Mouse (Mus musculus): ENCODE results near the gene Rmnd5a. TPM values are rescaled to one million over a fixed set of nuclear protein-coding genes. Genes with fewer than 3 reads are reported as not detected.

Rmnd5a gene
- polyA plus RNA-seq, 1 experiment, result 18.2 TPM

GRCm38 (mm10) chr6:71374921-71375320 lies 65.5 kb downstream of the Rmnd5a start:
- WGBS, result 92% methylated on average over 2 of the region's 2 CpGs

GRCm38 (mm10) chr6:71374311-71374829 lies 66.1 kb downstream of the Rmnd5a start:
- DNase-seq (ENCODE audit: low read depth, low spot score), result no peak
- WGBS, result 87% methylated on average over 19 of the region's 19 CpGs

More at GRCm38 (mm10) chr6:71374921-71375320, 65.5 kb downstream of the Rmnd5a start:
- DNase-seq (ENCODE audit: low read depth, low spot score), result no peak

- no peak for DNase-seq (ENCODE audit: low read depth, low spot score)
- 71% methylated on average over 14 of the region's 14 CpGs for WGBS
These were observed 67.1 kb downstream of the Rmnd5a start, which contains the start of gene Cd8a for GRCm38 (mm10) chr6:71373249-71373775. Gene Cd8a, plus strand, starts transcription at chr6:71373427.

- 78% methylated on average over 5 of the region's 5 CpGs for WGBS
- DNase-seq (ENCODE audit: low read depth, low spot score), result no peak
These were observed 68.3 kb downstream of the Rmnd5a start for GRCm38 (mm10) chr6:71372041-71372720.

- DNase-seq (ENCODE audit: low read depth, low spot score), result no peak
- 81% methylated on average over 5 of the region's 5 CpGs for WGBS
These were observed 69.3 kb downstream of the Rmnd5a start for GRCm38 (mm10) chr6:71371085-71371605.

- no peak for DNase-seq (ENCODE audit: low read depth, low spot score)
- WGBS, result 91% methylated on average over 6 of the region's 6 CpGs
These were observed 71.0 kb downstream of the Rmnd5a start for GRCm38 (mm10) chr6:71369416-71369815.

GRCm38 (mm10) chr6:71363995-71364394 lies 76.4 kb downstream of the Rmnd5a start:
- 80% methylated on average over 2 of the region's 2 CpGs for WGBS
- DNase-seq (ENCODE audit: low read depth, low spot score), result no peak

- no peak for DNase-seq (ENCODE audit: low read depth, low spot score)
- WGBS, result 55% methylated on average over 10 of the region's 10 CpGs
These were observed 79.2 kb downstream of the Rmnd5a start for GRCm38 (mm10) chr6:71361156-71361670.

GRCm38 (mm10) chr6:71360751-71361150 lies 79.7 kb downstream of the Rmnd5a start:
- no peak for DNase-seq (ENCODE audit: low read depth, low spot score)
- WGBS, result 58% methylated on average over 5 of the region's 5 CpGs

GRCm38 (mm10) chr6:71360221-71360620 lies 80.2 kb downstream of the Rmnd5a start:
- no peak for DNase-seq (ENCODE audit: low read depth, low spot score)
- WGBS, result 84% methylated on average over 4 of the region's 4 CpGs

GRCm38 (mm10) chr6:71357493-71357892 lies 82.9 kb downstream of the Rmnd5a start:
- no peak for DNase-seq (ENCODE audit: low read depth, low spot score)
- 86% methylated on average over 7 of the region's 7 CpGs for WGBS

GRCm38 (mm10) chr6:71353722-71354121 lies 86.7 kb downstream of the Rmnd5a start:
- 70% methylated on average over 2 of the region's 2 CpGs for WGBS
- DNase-seq (ENCODE audit: low read depth, low spot score), result no peak

GRCm38 (mm10) chr6:71352866-71353427 lies 87.5 kb downstream of the Rmnd5a start:
- WGBS, result 72% methylated on average over 10 of the region's 10 CpGs
- no peak for DNase-seq (ENCODE audit: low read depth, low spot score)

- WGBS, result 91% methylated on average over 6 of the region's 6 CpGs
- no peak for DNase-seq (ENCODE audit: low read depth, low spot score)
These were observed 88.2 kb downstream of the Rmnd5a start for GRCm38 (mm10) chr6:71352201-71352600.

- no peak for DNase-seq (ENCODE audit: low read depth, low spot score)
- WGBS, result 79% methylated on average over 3 of the region's 3 CpGs
These were observed 89.2 kb downstream of the Rmnd5a start for GRCm38 (mm10) chr6:71351201-71351600.

GRCm38 (mm10) chr6:71348006-71348405 lies 92.4 kb downstream of the Rmnd5a start:
- 91% methylated on average over 9 of the region's 9 CpGs for WGBS
- DNase-seq (ENCODE audit: low read depth, low spot score), result no peak

GRCm38 (mm10) chr6:71341179-71341578 lies 99.3 kb downstream of the Rmnd5a start:
- DNase-seq (ENCODE audit: low read depth, low spot score), result no peak

GRCm38 (mm10) chr6:71339351-71339750 lies 101.1 kb downstream of the Rmnd5a start:
- WGBS, result 78% methylated on average over 4 of the region's 4 CpGs
- DNase-seq (ENCODE audit: low read depth, low spot score), result no peak

More at GRCm38 (mm10) chr6:71341179-71341578, 99.3 kb downstream of the Rmnd5a start:
- WGBS, result 85% methylated on average over 9 of the region's 9 CpGs

- no peak for DNase-seq (ENCODE audit: low read depth, low spot score)
- WGBS, result 72% methylated on average over 3 of the region's 3 CpGs
These were observed 101.5 kb downstream of the Rmnd5a start for GRCm38 (mm10) chr6:71338941-71339340.

All from large intestine, adult 2 months (tissue).